Mouse (Mus musculus) CD4-positive, CD25-positive, alpha-beta regulatory T cell, adult 2 months (primary cell): ENCODE data around the gene Daam1.

Source experiments
- DNase-seq: peaks from one replicate; pipeline ENCODE4 v3.0.0-alpha.2; 2012; ENCODE audit warnings: low read depth, low spot score

Gene Daam1

DNA sequence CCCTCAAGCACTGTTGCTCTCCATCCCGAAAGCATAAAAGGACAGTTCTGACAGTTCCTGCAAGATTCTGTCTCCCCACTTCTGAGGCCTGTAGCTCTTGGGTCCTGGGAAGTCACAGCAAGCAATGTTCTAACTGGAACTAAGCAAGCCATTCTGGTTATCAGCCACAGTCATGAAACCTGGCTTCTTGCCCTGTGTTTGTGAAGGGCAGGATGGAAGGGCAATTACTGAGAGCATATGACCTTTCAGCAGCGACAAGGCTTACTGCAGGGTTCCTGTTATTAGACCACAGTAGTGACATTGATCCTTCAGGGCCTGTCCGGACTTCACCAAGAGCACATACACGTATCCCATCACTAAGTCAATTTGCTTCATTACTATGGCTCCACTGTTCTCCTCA lies 167.8 kb downstream of the Daam1 start:
- DNase-seq: no peak

DNA sequence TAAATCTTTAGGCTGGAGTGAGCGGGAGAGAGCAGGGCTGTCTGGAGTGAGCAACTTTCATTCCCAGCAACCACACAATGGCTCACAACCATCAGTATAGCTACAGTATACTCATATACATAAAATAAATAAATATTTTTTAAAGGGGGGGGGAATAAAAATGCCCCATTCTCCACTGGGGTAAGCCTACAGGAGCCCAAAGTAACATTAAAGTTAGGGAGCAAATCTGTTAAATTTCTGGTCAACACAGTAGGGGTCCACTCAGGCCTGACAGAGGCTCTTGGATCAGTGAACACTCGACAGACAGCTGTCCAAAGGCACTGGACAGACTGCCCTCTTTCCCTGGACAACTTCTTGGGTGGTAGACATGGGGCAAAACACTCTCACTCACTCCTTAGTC lies 168.8 kb downstream of the Daam1 start:
- DNase-seq: no peak

DNA sequence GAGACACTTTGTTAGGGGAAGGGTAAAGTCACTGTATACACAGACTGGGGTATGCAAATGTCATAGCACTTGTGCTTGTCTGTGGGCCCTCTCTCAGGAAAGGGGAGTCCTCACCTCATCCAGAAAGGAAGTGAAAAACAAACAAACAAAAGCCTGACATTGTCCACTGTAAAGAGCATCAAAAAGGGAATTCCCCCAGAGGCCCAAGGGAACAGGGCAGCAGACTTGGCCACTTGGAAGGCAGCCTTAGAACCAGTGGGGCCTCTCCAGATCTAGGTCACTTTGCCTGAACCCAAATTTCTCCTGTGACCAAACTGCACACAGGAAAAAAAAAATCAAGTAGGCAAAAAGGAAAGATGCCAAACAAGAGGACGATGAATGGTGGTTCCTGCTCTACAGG lies 170.9 kb downstream of the Daam1 start:
- DNase-seq: no peak

DNA sequence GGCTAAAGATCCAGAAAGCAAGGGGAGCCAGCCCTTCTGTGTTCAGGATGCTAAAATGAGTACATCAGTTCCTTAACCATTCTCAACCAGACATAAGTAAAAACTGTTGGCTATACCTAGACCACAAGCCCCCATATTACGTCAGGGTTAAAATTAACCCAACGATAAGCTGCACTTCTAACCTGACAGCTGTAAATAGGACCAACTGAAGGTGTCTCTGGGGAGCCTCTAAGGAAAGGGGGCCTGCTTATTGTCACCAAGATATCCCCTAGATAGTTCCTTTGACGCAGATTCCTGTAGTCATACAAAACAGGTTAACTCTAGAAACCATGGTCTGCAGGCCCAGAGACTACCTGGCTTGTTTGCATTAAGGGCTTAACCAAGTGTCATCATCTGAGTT lies 174.4 kb downstream of the Daam1 start:
- no peak for DNase-seq

DNA sequence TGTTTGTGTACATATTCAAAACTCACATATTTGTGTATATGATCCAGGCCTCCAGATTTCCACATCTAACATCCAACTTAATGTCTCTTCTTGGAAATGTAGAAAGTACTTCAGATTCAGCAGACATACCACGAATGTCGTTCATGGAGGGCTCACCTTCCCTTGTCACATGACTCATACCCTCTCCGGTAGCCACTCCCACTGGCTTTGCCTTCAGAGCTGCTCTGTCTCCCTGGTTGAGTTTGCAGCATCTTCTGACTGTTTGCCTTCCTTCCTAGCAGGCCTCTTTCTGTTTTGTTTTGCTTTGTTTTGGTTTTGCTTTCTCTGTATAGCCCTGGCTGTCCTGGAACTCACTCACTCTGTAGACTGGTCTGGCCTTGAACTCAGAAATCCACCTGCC lies 176.8 kb downstream of the Daam1 start:
- no peak for DNase-seq

DNA sequence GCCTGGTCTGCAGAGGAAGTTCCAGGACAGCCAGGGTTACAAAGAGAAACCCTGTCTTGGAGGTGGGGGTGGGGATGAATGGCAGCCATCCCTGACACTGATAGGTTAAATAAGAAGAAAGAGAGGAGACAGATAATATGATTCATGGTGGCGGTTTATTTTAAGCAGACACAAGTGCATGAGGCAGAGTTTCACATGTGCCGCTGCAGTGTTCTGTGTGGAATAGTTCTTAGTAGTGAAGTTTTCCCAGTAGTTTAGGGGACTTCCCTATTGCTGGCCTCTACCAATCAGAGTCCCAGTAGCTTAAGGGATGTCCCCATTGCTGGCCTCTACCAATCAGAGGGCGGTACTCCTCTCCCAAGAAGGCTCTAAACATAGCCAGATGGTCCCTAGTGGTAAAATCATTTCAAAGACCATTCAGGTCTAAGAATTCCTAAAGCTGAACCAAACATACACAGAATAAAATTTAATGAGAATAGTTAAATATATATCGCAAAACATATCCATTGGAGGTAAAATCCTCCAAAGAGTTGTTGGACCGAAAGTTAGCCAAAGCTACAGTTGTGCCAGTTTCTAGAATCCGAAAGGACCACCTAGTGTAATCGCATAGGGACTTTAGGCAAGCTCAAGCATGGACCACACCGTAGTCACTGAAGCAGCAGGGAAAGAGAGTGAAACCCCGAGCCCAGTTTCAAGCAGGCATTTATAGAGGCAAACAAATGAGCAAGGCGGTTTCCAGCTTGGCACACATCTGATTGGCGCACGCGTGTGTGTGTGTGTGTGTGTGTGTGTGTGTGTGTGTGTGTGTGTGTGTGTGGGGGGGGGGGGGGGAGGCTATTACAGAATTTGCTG lies 178.4 kb downstream of the Daam1 start:
- DNase-seq: no peak

DNA sequence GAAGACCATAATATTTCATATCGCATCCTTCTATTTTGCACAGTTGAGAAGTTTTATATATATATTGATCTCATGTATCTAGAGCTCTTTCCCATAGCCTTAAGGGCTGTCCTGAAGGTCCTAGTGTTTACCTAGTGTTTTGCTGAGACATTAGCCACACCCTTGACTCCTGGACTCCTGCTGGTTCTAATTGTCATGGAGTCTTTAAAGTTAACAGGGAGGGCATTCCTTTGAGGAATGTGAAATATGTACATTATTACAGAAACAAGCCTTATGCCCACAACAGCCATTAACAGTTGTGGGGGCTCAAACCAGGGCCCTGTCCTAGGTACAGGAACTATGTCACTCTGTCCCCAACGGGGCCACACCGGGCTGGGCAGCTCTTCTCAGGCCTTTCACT lies 180.5 kb downstream of the Daam1 start:
- DNase-seq: no peak

DNA sequence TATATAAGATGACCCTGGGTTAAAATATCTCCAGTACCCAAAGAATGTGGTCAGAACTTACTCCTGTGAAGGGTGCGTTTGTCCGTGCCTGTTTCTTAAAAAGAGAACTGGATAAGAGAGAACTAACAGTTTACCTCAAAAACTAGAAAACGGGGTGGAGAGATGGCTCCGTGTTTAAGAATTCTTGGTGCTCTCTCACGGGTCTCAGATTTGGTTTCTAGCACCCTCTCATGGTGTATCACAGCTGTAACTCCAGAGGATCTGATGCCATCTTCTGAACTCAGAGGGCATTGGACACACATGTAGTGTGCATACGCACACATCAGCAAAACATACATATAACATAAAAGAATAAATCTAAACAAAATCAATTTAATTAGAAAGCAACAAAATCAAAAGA lies 181.2 kb downstream of the Daam1 start:
- DNase-seq: no peak

DNA sequence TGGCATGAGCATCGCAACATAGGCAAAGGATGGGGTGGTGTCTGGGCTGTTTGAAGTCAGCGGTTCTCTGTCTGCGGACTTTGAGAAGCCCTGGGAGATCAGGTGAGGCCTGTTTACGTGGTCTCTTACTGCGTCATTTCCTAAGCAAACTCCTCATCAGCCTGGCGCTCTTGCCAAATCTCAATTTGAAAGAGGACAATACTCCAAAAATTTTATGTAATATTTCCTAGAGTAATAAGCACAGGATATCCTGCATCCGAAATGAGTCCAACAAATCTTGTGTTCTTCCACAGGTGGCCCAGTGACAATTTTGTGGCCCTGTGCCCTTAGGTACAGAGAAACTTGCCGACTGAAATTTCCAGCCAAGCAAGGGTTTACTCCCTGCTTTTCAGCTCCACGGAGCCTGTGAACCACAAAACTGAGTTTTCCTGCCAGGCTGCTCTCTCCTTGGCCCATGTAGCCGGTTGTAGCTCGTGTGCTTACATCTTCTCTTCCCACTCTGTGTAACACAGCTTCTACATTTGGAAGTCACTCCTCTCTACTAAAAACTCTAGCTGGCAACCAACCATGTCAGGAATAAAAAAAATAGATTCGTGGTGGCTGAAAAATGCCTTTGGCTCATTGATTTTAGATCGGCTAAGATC lies 183.0 kb downstream of the Daam1 start:
- DNase-seq: no peak

DNA sequence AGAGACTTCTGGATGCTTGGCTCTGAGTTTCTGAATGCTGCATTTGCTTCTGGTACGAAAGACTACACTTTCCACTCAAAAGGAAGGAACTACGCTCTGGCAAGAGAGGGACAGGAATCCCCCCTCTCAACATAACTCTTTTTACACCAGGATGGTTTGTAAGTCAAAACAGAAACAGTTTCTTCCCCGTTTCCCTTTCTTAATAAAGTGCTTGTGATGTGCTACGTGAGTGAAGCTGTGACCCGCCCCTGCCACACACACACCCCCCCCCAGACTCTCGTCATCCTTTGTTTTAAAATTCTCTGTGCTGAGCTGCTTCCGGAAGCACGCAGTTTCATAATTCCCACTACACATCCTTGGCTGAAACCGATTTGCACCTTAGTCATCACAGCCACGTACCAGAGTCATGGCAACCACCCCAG lies 183.5 kb downstream of the Daam1 start:
- peak; percentile 12 for DNase-seq

DNA sequence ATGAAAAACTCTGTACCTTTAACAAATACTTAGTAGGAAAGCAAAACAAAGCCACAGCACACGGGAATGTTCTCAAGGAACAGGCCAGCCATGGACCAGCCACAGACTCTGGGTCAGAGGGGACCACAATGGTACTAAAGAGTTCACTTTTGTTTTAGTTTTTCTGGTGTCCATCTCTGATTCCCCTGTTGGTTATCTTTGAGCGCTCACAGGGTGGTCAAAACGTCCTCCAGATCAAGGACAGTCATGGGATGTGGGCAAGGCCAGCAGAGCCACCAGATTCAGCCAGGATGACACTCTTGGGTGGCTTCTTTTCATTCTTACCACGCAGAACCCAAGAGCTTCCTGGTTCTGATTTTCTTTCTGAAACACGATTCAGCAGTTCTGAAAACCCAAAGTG lies 184.4 kb downstream of the Daam1 start:
- no peak for DNase-seq

DNA sequence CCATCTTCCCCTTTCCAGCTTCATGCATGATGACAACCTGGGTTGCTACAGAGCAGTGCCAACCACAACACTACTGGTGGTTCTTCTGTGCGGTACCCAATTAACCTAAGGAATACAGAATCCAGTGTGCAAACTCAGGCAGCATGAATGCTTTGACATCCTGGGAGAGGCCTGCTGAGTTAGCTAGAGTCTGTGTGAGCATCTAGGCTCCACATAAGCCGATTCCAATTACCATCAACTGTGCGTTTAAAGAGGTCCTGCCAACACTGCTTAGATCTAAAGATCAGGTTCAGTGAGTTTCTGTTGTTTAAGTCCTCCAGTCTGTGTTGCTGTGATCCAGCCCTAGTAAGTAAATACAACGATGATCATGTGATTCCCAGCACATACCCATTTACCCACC lies 189.4 kb downstream of the Daam1 start:
- DNase-seq: no peak

DNA sequence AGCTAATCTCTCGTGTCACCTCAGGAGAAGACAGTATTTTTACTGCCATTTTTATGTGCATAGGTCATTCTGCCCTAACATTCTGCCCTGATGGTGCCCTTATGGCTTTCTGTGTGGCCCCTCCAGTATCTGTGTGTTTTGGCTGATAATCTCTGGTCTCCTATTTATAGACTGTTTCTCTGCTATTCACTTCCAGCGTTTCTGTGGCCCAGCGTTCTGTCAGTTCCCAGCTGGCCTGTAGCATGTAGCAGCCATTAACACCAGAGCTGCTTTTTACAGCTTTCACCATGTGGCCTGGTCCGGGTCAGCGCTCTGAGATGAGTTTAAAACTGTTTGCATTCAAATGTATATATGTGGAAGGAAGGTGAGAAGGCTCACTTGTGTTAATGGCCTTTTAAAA lies 190.7 kb downstream of the Daam1 start:
- DNase-seq: no peak

DNA sequence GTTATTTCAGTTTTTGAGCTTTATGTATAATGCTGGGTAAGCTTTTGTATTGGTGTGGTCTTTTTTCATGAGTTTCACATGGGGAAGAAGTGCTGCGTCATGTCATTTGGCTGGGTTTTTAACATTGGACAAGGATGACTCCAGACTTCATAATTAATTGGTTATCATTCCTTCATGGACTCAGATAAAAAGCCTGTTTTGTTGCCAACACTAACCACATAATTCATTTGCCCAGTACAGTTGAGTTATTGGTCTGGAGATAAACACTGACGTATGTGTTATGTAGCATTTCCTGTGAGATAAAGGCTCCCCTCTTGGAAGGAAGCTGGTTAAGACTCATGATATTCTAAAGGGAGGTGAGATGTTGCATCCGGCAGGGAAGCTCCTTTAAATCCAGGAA lies 191.9 kb downstream of the Daam1 start:
- DNase-seq: no peak

DNA sequence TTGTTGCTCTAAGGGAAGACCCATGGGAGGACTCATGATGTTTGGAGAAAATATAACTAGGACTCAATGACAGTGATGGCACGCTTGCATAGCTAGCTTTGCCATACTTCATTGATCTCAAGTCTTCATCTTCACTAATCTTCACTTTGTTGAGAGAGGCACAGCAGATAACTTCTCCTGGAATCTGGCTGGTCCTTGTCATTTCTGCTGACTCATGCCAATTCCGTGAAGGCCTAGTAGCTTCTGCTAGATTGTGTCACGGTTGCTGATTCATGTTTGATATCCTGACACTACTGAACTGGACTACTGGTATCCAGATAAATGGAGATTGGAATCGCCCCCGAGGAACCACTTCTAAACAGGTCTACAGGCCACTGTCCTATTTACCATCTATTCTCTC lies 192.7 kb downstream of the Daam1 start:
- DNase-seq: no peak

DNA sequence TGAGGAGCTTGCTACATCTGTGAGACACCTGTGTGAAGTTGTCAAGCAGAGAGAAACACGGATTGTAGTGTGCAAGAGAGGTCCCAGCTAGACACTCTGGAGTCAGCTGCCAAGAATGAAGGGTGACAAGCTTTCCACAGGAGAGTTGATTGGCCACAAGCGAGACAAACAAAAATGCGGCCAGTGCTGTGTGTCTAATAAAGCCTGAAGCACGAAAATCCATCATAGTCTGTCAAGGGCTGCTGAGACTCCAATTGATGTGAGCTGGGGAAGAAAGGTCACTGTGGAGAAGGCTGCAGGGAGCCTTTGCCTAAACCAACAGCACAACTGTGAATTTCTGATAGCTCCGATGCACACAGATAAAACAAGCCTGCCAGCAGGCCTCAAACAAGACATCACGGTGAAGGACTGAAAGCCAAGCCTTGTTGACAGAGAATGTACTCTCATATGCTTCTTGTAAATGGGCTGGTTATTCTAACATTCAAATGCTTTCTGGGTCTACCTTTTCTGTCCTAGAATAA lies 194.5 kb downstream of the Daam1 start:
- no peak for DNase-seq

DNA sequence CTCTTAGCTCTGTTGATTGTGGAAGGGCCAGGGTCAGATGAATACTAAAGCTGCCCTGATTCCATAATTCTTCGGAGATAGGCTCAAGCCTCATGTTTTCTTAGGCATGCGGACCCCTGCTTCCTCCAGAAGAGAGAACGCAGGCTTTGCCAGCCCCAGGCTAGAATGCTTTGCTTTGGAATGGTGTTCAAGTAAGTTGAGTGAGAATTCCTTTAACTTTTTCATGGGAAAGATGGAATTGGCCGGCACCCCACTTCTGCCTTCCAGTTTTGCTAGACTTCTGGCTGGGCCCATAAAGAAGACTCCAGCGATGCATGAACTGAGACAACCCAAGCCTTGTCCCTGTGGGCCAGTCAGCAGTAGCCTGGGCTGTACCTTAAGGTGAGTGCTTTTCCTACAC lies 200.3 kb downstream of the Daam1 start:
- DNase-seq: no peak

DNA sequence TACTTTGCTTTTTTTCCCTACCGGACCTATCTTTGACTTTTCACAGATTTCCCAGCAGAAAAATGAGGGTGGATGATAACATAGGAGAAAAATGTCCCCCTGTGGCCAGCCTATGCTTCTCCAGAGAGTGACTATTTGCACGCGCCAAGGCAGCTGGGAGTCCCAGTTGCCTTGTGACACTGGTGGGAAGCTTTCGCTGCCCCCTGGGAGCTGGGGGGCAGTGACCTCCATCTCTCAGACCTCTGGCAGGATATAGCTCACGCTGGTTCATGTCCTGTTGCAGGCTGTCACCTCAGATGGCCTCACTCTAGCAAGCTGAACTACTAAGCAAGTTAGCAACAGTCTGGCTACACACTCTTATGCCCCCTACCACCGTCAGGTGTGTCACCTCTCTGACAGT lies 200.9 kb downstream of the Daam1 start:
- no peak for DNase-seq

DNA sequence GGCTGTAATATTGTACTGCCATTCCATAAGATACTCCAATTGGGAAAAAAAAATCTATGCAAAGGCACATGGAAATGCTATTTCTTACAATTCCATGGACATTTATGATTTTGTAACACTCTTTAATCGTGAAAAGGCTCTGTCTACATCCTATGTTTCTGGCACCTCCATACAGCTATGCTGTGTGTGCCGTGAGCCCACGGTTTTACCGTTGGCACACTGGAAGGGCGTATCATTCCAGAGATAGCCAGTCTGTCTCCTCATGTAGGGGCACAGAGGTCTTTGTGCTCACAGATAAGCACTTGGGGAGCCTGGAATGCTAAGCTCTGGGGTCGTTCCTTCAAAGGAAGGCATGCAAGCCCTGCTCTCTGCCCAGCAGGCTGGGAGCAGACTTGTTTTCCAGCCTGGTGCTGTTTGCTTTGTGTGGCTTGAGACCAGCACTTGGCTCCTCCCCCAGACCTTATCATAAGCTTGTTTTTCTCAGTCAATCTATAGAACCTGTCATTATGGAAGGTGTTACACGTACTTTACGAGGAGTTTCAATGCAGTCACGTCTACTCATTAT lies 205.3 kb downstream of the Daam1 start:
- DNase-seq: no peak

DNA sequence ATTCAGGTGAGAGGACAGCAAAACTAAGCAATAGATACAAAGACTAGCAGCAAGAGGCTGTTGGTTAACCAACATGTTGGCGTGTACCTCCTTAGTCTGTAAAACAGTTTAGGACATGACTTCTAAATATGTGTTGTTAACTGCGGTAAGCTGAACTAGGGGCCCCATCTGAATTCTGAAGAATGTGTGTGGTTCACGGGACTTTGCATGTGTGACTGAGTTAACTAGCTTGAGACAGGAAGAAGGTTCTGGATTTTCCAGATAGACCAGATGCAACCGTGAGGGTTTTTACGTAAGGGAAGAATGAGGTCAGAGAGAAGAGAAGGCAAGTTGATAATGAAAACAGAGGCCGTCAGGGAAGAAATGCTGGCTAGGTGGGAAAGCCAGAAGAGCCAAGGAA lies 206.2 kb downstream of the Daam1 start:
- DNase-seq: no peak

DNA sequence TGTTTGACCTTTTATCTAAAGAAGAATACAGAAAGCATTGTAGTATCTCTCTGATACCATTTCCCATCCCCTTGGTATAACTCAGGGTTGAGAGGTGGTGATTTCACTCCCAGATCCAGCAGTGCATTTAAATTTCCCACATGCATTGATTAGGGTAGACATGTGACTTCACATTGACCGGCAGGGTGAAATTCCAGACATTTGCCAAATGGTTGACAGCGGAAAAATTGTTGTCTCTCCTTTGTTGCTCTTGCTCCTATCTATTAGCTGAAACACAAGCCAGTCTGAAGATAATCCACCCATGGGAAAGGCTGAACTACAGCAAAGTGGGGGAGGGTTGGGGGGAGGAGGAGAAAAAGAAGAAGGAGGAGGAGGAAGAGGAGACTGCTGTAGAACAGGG lies 208.0 kb downstream of the Daam1 start:
- no peak for DNase-seq

DNA sequence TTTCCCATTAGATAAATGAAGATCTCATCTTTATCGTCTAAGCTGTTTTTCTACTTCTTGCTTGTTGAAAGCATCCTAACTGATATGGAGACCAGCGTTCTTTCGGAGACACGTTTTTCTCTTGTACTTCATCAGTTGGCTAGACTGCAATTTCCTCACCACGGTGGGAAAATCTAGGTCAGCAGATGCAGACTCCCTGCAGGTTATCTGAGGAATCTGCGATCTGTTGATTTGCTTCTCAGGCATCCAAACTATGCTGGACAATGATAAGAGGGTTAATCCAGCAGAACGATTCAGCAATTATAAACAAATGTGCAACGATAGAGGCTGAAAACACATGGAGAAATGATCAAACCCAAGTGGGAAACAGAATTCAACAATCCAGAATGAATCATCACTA lies 208.6 kb downstream of the Daam1 start:
- DNase-seq: no peak

DNA sequence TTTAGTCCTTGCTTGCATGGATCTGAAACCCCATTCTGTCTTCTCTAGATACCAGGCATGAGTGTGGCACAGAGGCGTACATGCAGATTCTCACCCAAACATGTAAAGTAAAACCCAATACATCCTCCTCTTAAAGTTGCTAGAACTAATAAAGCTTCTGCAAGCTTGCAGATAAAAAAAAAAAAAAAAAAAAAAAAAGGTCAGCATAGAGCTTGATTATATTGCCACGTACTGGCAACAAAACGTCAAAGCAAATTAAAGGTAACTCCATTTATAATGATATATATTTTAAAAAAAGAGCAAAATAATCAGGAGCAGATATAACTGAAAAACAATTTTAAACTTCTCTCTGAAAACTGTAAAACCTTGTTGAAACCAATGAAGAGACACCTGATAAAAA lies 210.4 kb downstream of the Daam1 start:
- no peak for DNase-seq
